Mouse (Mus musculus): Measurements from ENCODE around the gene Cfap52. TPM values are rescaled to one million over a fixed set of nuclear protein-coding genes. Genes with fewer than 3 reads are reported as not detected.

Cfap52 gene
- polyA plus RNA-seq, 1 experiment from 2014 or later = 6.1 TPM

DNA sequence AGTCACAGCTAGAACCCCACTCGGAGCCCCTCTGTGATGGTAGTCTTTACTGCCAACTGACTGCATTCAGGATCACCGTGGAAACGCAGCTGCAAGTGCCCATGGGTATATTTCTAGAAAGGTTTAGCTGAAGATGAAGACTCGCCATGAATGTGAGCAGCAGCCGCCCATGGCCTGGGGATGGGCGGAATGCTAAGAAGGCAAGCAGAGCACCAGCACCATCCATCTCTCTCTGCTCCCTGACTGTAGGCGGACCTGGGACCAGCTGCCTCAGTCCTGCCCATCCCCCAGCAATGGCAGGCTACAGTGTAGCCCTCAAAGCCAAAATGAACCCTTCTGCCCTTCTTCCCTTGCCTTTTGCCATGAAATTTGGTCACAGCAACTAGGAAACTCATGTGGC, 69.8 kb downstream of the Cfap52 start:
- Histone ChIP-seq H3K9ac (no peak overlapping the region), H3K4me1 (no peaks in the 10 kb centered on the region), H3K27ac (no peak overlapping the region), H3K27me3 (no peaks in the 10 kb centered on the region), H3K36me3 (no peaks in the 10 kb centered on the region), H3K9me3 (no peaks in the 10 kb centered on the region), H3K4me3 (no peak overlapping the region), H3K4me2 (no peak overlapping the region)
- WGBS = 74% methylated on average over 7 of the region's 7 CpGs
- ATAC-seq (ENCODE audit: borderline replicate concordance, extremely low read depth, low FRiP score, low TSS enrichment) = no peak

DNA sequence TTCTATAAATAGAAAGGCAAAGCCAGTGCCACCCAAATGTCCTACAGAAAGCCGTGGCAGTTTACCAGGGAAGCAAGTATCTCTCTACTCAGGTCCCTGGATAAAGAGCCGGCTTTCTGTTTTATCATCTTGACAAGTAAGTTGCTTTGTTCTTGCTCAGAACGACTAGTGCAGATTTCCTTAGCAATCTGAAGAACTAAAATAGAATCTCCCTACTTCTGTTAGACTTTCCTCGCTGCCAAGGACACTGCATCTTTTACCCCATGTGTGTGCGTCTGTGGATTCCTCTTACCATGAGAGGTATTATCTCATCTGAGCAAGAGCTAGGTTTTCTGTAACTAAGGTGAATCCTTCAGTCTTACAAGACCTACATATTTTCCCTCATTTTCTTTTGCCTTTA, 76.9 kb downstream of the Cfap52 start:
- no peak overlapping the region for H3K27ac ChIP-seq
- H3K36me3 ChIP-seq = no peaks in the 10 kb centered on the region
- no peaks in the 10 kb centered on the region for H3K4me1 ChIP-seq
- H3K27me3 ChIP-seq = no peaks in the 10 kb centered on the region
- no peak for ATAC-seq (ENCODE audit: borderline replicate concordance, extremely low read depth, low FRiP score, low TSS enrichment)
- no peak overlapping the region for H3K4me2 ChIP-seq
- 73% methylated on average over 5 of the region's 5 CpGs for WGBS
- H3K9ac ChIP-seq = no peak overlapping the region
- H3K4me3 ChIP-seq = no peak overlapping the region
- no peaks in the 10 kb centered on the region for H3K9me3 ChIP-seq

DNA sequence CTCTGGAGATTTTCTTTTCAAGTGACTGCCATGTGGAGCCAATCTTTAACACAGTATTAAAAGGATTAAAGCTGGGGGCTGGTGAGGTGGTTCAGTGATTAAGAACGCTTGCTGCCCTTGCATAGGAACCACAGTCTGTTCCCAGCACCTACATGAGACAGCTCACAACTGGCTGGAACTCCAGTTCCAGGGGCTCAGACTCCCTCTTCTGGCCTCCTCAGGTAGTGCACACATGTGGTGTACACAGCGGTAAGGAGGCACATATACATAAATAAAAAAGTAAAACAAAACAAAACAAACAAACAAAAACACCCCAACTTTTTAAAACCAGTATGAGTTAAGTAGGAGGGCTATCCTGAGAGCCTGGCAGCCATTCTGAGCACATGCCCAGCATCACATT, 79.5 kb downstream of the Cfap52 start:
- Histone ChIP-seq H3K9me3 (no peaks in the 10 kb centered on the region), H3K36me3 (no peaks in the 10 kb centered on the region), H3K9ac (no peak overlapping the region), H3K4me3 (no peak overlapping the region), H3K4me2 (no peak overlapping the region), H3K4me1 (no peaks in the 10 kb centered on the region), H3K27me3 (no peaks in the 10 kb centered on the region), H3K27ac (no peak overlapping the region)
- ATAC-seq (ENCODE audit: borderline replicate concordance, extremely low read depth, low FRiP score, low TSS enrichment) = no peak
- WGBS = 91% methylated on average over 2 of the region's 2 CpGs

Other genes with a start within 250 kb of the Cfap52 start
- 0.13 and 0.37 TPM in 2 replicates for gene Glp2r, start 194.5 kb downstream of the Cfap52 start, polyA plus RNA-seq (2015; fragmentation: Nextera tagmentation; extraction: Ambion mirVana)
- not detected in 2 replicates for gene Gsg1l2, start 191.0 kb downstream of the Cfap52 start, polyA plus RNA-seq (2015; fragmentation: Nextera tagmentation; extraction: Ambion mirVana)
- gene Dhrs7c, start 167.5 kb downstream of the Cfap52 start, polyA plus RNA-seq (2015; fragmentation: Nextera tagmentation; extraction: Ambion mirVana) = 0.64 and 0.67 TPM in 2 replicates
- gene Usp43, start 43.5 kb downstream of the Cfap52 start, polyA plus RNA-seq (2015; fragmentation: Nextera tagmentation; extraction: Ambion mirVana) = 3.2 and 3.7 TPM in 2 replicates
- gene Stx8, start 542 bp upstream of the Cfap52 start, polyA plus RNA-seq (2015; fragmentation: Nextera tagmentation; extraction: Ambion mirVana) = 52.1 and 54.7 TPM in 2 replicates